Mouse (Mus musculus): ENCODE measurements at regions not wholly inside any gene's neighbourhood (a gene's known extent, or its start where the extent isn't known, plus 50 kb on each side); places are given as distances from the start of the nearest gene placed in this dataset.

DNA sequence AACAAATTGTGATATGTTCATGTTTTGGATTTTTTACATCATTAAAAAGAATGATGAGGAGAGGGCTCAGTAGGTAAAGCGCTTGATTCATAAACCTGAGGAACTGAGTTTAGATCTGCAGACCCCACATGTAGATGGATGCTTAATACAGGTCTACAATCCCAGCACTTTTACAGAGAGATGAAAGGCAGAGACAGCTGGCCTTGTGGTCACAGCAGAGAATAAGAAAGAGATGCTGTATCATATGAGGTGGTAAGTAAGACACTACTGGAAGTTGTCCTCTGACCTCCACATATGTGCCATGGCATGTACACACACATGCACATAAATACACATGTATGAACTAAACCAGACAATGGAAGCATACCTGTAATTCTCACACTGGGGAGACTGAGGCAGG, 121.9 kb upstream of the Irf2bp2 start:
- DNase-seq (ENCODE audit: low spot score): no peak

GRCm38 (mm10) chr8:126713602-126714145, 119.9 kb upstream of the Irf2bp2 start:
- peak; percentile 14 for DNase-seq (ENCODE audit: low spot score)

GRCm38 (mm10) chr8:126713181-126713580, 119.4 kb upstream of the Irf2bp2 start:
- DNase-seq (ENCODE audit: low spot score): no peak

- DNase-seq (ENCODE audit: low spot score): peak; percentile 31
Observed at GRCm38 (mm10) chr8:126712749-126713148, 119.0 kb upstream of the Irf2bp2 start.

DNA sequence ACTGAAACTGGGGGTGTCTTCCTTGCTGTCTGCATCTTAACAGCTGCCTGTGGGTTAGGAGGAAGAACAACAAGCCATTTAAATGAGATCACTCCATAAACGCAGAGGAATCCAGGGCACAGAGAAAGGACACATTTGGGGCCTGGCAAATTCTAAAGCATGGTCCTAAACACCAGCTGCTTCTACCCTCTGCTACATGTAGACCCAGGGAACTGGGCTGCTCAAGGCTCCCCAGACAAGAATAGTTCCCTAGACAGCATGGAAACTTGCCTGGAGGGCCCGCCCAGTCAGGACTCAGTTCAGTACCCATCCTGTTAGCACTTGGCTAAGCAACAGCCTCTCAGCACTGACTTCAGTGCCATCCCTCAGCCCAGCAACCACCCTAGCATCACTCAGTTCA, 115.2 kb upstream of the Irf2bp2 start:
- DNase-seq (ENCODE audit: low spot score): no peak

DNA sequence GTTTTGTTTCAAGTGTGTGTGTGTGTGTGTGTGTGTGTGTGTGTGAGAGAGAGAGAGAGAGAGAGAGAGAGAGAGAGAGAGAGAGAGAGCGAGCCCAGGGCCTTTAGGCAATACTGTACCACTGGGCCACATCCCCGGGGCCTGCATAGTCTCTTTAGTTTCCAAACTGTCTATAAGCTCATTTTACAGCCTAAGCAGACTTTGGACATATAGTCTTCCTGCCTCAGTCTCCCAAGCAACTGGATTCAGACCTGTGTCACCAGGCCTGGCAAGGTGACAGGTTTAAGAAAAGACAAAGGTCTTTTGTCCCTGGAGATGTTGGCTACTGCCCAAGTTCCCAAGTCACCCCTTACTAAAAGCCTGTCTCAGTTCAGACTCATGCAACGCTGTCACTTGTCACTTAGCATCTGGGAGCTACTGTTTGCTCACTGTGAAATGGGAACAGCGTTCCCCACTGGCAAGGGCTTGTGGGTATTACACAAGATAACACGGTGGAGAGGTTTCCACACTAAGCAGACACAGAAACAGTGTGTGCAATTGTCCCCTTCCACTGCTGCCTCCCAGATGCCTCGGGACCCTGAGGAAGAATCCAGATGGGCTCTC, 113.6 kb upstream of the Irf2bp2 start:
- no peak for DNase-seq (ENCODE audit: low spot score)

GRCm38 (mm10) chr8:126706247-126706646, 112.5 kb upstream of the Irf2bp2 start:
- DNase-seq (ENCODE audit: low spot score): no peak

DNA sequence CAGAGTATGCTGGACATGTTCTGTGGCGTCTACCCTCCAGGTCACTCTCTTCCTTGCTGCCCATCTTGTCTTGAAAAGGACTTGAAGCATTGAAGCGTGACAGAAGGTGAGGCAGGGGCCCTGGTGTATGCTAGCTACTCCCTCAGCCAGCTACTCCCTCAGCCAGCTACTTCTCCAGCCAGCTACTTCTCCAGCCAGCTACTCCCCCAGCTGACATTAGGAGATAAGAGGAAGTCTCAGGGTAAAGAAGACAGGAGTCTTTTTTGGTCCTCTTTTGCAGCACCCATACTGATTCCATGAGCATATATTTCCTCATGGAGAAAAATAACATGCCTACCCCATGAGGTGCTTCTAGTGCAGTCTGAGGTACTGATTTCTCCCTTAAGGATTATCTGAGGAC, 111.6 kb upstream of the Irf2bp2 start:
- no peak for DNase-seq (ENCODE audit: low spot score)

- no peak for DNase-seq (ENCODE audit: low spot score)
Observed at GRCm38 (mm10) chr8:126704706-126705105, 110.9 kb upstream of the Irf2bp2 start.

DNA sequence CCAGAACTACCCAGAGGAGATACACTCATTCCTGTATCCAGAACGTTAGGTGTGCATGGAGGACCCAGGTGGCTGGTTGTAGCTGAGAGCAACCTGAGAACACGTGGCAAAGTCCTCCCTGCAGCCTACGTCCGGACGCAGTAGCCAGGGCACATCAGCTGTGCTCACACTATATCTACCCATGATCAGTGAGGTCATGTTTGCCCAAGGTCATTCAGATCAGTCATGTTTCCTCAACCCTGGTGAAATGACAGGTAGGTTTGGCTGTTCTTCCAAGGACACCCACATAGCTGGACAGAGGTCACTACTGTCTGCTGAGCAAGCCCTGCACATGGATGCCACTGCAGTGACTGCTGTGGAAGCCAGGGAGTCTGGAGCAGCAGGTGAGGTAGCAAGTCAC, 109.8 kb upstream of the Irf2bp2 start:
- no peak for DNase-seq (ENCODE audit: low spot score)

DNA sequence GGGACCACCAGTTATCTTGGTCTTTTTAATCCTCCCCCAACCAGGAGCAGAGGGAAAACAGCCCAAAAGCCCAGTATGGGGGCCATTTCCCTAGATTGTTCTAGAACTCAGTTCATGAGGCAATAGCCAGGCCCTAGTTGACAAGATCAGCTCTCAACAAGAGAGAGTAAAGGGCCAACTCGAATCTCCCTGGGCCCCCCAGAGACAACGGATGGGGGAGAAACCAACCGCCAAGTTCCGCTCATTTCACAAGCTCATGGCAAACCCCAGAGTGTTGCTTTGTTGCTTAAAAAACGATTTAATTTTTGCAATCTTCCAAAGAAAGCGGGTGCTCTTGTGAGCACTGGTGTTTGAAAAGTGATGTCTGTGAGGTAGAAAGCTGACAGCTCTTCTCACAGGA, 108.5 kb upstream of the Irf2bp2 start:
- no peak for DNase-seq (ENCODE audit: low spot score)

- DNase-seq (ENCODE audit: low spot score): no peak
Observed at GRCm38 (mm10) chr8:126699389-126699775, 105.6 kb upstream of the Irf2bp2 start.

DNA sequence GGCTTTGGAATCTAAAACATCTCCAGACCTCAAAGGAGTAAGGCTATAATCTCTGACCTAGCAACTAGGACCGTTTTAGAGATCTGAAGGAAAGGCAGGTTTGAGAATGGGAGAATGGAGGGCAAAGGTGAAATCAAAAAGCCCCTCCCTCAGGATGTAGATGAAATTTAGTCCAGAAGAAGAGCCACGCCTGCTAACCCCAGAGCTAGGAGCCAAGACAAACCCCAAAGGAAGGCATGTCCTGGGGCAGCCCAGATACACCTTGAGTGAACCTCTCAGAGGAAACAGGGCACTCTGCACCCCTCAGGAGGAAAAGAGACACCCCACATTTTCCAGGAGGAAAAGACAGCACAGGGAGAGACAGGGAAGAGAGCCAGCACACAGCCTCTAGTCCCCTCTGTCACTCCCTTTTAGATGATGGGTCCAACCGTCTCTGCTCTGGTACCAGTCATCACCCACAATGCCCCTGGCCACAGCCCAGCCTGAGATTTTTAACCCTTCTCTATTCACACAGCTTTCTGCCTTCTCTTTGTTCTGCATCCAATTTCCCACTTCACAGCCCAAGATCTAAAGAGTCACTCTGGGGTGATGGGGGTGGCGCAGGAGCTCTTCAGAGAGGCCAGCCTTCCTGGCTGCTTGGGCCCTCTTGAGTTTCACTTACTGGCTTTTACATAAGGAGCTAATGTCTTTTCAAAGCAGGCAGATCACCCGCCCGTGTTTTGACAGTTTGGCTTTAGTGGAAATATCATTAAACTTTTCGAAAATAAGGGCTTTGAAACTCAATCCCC, 105.0 kb upstream of the Irf2bp2 start:
- peak; percentile 57 for DNase-seq (ENCODE audit: low spot score)

DNA sequence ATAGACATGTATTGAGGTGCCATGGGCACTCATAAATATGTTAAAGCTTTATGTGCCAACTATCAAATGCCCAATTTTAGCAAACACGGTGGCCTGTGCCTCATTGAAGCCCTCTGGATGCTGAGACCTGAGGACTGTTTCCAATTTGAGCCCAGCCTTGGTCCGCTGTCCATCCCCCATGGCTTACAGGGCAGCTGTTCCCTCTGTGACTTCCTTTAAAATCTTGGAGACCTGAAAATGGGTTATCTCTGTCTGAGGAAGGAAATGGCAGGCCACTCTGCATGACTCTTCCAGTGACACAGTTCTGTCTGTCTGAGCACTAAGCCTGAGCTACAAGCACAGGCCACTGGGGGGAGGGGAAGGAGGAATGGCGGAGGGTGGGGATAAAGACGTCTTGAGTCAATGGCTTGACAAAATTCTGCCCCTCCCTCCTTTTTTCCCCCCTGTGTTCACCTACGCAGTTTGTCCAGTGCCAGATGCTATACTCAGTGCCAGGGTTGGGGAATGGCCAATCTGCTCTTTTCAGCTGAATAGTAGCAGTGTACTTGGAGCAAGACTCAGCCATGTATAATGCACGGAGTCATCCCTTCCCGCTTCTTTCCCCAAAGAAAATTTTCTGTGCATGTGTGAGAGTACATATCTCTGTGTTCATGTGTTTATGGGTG, 102.7 kb upstream of the Irf2bp2 start:
- no peak for DNase-seq (ENCODE audit: low spot score)

DNA sequence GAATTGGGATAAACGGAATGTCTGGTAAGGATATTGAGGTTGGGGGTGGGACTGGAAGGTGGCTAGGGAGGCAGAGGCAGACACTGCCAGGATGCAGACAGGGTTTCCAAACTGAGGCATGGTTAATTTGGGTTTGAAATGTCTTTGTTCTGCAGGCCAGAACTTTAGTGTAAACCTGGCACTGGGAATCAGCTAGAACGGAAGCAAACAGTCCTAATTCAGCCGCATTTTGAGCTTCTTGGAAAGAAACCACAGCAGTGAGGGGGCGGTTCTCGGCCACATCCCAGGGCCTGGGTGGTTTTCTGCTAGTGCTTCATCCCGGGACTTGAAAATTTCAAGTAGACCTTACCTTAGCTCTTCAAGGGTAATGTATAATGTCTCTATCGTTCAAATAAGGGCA, 100.6 kb upstream of the Irf2bp2 start:
- DNase-seq (ENCODE audit: low spot score): no peak

GRCm38 (mm10) chr8:126693642-126694041, 99.9 kb upstream of the Irf2bp2 start:
- no peak for DNase-seq (ENCODE audit: low spot score)

- no peak for DNase-seq (ENCODE audit: low spot score)
Observed at GRCm38 (mm10) chr8:126692711-126693110, 98.9 kb upstream of the Irf2bp2 start.

GRCm38 (mm10) chr8:126692263-126692662, 98.5 kb upstream of the Irf2bp2 start:
- DNase-seq (ENCODE audit: low spot score): no peak

DNA sequence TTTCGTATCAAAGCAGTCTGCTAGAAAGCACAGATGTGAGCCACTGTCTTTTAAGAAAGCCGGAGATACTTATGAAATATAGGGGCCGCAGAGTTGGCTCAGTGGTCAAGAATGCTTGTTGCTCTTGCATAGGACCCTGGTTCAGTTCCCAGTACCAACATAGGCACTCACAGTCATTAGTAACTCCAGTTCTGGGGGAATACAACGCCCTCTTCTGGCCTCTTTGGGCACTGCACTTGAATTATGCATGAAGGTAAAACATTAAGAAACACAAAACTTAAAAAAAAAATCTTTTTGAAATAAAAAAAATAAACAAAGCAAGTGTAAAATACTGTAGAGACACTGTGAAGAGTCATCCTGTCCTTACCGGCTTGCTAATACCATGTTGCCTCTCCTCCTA, 94.7 kb upstream of the Irf2bp2 start:
- no peak for DNase-seq (ENCODE audit: low spot score)

DNA sequence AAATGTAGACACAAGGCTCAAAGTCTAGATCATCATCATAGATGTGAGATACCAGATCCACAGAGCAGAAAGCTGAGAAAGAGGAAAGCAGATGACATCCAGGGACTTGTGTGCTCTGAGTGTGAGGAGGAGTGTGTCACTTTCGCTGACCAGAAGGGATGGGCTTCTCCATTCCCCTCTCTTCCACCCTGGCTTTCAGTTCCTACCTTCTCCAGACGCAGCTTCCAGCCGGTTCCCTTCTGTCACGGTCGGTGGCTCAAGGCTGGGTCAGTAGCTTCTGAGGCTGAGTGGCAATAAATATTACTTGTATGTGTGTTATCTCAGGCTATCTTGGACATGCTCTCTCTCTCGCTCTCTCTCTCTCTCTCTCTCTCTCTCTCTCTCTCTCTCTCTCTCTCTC, 94.2 kb upstream of the Irf2bp2 start:
- DNase-seq (ENCODE audit: low spot score): no peak

GRCm38 (mm10) chr8:126686827-126687226, 93.0 kb upstream of the Irf2bp2 start:
- no peak for DNase-seq (ENCODE audit: low spot score)

DNA sequence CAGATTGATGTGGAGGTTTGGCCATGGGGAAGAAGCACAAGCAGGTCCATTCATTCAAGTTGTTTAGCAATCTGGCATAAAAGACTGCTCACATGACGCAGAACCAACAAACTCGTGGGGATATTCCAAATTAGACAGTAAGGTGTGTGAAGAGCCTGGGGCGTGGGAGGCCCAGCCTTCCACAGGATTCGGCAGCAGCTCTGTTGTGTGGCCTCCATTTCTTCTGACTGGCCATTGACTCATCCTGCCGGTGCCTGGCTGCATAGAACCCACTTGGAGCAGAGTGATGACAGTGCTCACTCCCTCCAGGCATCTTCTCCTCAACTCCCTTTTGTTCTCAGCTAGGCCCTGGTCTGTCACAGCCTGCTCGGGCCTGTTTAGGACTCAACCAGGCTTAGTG, 91.6 kb upstream of the Irf2bp2 start:
- DNase-seq (ENCODE audit: low spot score): no peak

DNA sequence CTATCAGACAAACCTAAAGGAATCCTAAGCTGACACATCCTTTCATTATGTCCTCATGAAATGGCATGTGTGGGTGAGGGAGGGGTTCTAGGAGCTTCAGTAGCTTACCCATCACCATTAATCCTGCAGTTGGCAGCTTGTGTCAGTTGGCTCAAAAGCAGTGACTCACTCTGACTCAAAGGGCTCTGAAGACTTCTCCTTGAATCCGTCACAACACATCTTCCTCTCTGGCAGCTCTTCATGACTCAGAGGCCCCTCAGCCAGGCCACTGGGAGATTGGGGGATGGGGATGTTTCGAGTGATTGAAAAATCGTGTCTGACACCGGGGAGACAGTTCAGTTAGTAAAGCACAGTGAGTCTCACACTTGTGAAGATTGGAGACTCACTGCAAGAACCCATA, 90.2 kb upstream of the Irf2bp2 start:
- no peak for DNase-seq (ENCODE audit: low spot score)

All from retina, embryonic 14.5 days (tissue).